Mouse (Mus musculus) lung, postnatal 36 days (tissue): ENCODE measurements around the gene Olfr1141.

Source experiments
- DNase-seq: peaks from one replicate; pipeline ENCODE4 v3.0.0; 2022; ENCODE audit warnings: mixed read lengths

Gene Olfr1141

DNA sequence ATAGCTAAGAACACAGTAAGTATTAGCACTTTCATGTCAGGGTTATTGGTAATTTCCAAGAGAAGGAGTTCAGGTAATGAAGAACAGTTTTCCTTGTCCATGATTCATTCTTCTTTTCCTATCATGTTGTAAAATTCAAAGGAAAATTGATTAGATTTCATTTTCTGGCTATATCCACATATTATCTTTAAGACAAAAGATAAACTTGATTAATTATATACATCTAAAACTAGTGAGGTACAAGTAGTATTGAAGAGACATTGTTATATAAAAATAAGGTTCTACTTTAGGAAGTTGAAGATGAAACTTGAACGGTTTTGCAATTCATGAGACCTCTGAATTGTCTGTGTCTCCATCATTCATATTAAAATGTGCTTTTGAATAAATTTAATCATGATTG is at the start of gene Olfr1141:
Olfr1141 (minus strand) TSS at position 101 of the 400 bp plus-strand sequence.
- DNase-seq, result no peak

DNA sequence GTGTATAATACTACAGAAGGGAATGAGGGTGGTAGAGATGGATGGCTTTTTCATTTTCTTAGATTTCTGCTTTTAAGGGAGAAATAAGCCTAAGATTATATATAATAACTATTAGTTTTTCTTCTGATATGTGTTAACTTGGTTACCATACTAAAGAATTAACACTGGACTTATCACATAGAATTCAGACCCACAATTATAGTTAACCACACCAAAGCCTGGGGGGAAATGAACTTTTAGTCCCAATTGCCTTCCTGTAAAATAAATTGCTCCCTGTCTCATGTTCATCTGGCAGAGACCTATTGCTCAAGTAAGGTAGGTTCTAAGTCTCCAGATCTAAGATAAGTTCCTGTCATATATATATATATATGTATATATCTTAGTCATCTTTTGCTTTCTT is 46.5 kb upstream of the Olfr1141 start, which contains the start of gene Olfr1143:
Olfr1143 (plus strand) TSS at position 301 of the 400 bp plus-strand sequence.
- no peak for DNase-seq

DNA sequence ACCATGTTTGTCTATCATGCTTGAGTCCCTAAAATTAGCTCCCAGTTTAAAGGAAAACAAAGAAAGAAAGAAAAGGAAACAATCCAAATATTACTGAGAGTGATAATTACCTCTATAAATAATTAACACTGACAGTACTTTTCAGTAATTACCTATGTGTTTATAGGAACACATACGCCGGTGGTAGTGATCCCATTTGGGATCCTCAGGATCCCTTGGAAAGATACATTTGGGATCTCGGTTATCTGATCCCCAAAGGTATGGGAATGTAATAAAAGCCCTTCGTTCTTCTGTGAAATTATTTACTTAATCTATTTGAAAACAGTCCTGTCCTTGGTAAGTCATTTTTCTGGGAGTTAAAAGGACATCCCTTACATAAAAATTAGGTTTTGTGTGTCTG is 25.4 kb upstream of the Olfr1141 start, which contains the start of gene Olfr152:
Olfr152 (plus strand) TSS at position 301 of the 400 bp plus-strand sequence.
- DNase-seq, result no peak

DNA sequence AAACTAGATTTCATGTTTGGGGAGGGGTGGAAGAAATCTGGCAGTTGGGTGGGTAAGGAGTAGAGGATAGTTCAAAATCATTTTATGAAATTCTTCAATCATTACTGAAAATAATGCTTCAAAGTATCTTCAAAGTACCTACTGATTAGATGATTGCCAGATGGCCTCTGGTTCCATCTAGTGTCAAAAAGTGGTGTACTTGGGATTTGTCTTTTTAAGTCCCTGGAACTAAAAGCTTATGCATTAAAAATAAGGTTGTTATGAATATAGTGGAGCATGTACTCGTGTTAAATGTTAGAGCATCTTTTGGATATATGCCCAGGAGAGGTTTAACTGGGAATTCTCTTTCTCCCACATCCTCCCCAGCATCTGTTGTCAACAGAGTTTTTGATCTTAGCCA is 22.4 kb upstream of the Olfr1141 start:
- no peak for DNase-seq

DNA sequence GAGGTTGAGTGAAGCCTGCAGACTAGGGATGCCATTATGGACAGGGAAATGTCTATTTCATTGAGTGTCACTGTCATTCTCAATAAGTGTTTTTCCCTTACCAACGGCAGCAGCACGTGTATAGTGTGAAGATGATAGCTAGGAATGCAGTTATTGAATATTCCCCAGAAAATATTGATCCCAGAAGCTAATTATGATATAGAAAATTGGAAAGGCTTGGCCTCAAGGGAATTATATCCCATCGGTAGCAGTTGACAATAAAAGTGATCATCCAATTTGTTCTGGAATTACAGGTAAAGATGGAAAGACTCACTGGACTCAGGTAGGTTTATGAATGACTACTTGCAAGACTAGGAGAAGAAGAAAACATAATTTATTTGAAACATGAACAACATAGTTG is 10.3 kb downstream of the Olfr1141 start, which contains the start of gene Olfr1140:
Olfr1140 (plus strand) TSS at position 301 of the 400 bp plus-strand sequence.
- no peak for DNase-seq

DNA sequence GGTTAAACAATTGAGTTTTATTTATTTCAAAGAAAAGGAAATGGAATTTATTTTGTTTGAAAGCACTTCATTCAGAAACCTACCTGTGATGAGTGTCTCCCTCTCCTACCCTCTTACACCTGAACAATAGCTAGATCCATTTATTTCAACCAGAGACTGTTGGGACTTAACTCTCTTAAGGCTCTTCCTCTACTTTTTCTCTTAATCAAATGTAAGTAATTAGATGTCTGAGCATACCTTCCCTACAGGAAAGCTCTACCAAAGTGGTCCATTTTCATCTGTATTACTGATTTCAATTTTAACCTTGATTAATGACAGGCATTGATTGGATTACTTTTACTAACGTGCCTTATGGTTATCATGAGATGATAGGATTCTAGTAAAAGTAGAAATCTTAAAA is 13.9 kb downstream of the Olfr1141 start, which contains the start of gene Olfr1138:
Olfr1138 (minus strand) TSS at position 101 of the 400 bp plus-strand sequence.
- DNase-seq, result no peak

DNA sequence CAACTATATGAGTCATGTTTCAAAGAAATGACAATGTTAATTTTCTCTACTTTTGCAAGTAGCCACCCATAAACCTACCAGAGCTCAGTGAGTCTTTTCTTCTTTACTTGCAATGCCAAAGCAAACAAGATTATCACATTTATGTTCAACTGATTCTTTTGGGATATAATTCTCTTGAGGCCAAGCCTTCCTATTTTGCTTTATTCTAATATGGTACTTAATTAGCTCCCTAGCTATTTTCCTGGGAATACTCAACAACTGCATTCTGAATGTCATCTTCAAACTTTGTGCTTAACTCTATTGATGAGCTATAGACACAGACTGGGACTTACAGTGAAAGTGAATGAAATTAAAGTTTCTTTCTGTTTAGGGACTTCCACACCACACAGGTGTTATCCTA is 40.7 kb downstream of the Olfr1141 start, which contains the start of gene Olfr1137:
Olfr1137 (minus strand) TSS at position 101 of the 400 bp plus-strand sequence.
- no peak for DNase-seq
